Mouse (Mus musculus) WW6 (cell line): ENCODE results near the gene Olfr134.
"Not testable (repeated sequence)": the region's sequence is repeated elsewhere in the genome, so short reads cannot be mapped to it uniquely, and the experiment has no call there.

Experiments used
- DNase-seq: peaks from one replicate; pipeline ENCODE4 v3.0.0-alpha.2; 2013; ENCODE audit warnings: low read depth, low spot score

The Olfr134 gene

DNA sequence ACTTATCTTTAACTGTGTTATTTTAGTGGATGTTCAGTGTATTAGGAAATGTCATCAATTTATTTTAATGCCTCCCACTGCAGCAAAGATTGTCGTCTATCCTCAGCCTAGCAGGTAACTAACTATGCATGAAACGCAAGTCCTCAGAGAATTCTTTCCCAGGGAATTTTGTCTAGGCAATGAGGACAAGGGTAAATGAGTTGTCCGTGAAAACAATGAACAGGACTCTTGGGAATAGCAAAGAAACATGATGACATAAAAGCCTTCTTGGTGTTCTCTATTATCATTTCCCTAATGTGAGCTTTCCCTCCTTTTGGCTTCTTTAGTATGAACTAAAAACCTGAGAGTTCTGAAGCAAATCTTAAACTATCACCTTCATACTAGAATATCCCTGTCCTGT is at the start of gene Olfr134:
Gene Olfr134 (plus strand): TSS at position 301 of the 400 bp plus-strand sequence.
- DNase-seq: no peak

DNA sequence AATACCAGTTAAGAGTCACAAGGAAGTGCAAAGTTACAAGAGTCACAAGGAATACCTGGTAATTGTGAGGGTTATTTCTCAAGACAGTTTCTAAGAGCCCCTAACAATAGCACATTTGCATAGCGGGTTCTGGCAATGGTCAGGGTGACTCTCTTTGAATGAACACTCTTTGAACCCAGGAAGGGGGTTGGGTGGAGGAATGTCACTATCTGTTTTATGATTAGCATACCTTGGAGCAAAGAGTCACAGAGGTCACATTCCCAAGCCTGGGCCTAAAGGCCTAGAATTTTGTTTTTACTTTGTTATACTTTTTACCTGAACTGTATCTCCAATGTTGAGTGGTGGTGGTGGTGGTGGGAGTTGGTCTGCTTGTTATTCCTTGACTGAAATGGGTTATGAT is 47.0 kb upstream of the Olfr134 start:
- DNase-seq: not testable (repeated sequence)

DNA sequence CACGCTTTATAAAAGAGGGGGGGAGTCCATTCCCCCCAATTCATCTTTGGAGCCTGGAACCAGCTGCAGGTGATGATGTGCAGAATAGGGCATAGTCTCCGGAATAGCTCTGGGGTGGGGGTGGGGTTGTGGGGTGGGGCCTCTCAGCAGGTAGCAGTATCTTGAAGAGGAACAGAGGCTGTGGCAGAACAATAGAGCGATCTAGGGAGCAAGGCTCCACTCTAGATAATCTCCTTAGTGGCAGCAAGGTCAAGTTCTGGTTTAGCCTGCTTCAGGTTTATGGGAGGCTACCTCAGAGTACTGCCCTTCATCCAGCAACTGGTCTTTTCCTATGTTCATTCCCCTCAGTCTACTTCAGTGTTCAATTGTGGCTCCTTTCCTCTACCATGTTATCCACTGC is 45.8 kb upstream of the Olfr134 start:
- not testable (repeated sequence) for DNase-seq

DNA sequence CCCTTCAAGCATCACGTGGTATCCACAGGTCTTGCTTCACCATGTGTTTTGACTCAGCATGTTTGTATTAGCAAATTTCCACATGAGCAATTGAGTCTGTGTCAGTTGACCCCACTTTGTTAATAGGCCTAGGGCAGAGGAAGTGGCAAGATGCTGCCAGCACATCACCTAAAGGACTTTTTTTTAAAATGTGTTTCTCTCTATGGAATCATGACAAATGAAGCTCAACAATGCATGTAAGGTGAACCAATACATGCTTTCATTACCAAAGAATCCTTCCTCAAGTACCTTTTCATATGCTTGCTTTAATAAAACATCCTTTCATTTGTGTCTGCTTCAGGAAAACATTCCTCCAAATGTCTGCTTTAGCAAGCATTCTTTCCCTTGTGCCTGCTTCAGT is 36.8 kb upstream of the Olfr134 start, which contains the start of gene Olfr132:
Gene Olfr132 (minus strand): TSS at position 101 of the 400 bp plus-strand sequence.
- DNase-seq: no peak

DNA sequence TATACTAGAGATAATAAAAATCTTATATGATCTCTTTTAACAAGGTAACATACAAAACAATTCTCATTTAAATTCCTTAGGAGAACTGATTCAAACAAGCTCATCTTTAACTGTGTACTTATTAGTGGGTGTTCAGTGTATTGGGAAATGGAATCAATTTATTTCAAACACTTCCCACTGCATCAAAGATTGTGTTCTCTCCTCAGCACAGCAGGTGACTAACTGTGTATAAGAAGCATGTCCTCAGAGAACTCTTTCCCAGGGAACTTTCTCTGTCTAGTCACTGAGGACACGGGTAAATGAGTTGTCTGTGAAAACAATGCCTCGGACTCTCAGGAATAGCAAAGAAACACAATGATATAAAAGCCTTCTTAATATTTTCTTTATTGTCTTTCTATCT is 26.2 kb upstream of the Olfr134 start, which contains the start of gene Olfr133:
Gene Olfr133 (plus strand): TSS at position 301 of the 400 bp plus-strand sequence.
- no peak for DNase-seq

DNA sequence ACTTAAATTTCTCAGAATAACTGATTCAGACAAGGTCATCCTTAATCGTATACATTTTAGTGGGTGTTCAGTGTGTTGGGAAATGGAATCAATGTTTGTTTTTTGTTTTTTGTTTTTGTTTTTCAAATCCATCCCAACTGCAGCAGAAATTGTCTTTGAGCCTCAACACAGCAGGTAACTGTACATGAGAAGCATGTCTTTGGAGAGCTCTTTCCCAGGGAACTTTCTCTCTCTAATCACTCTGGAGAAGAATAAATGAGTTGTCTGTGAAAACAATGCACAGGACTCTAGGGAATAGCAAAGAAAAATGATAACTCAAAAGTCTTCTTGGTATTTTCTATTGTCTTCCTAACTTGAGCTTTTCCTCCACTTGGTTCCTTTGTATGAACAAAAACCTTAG is 32.8 kb downstream of the Olfr134 start, which contains the start of gene Olfr135:
Gene Olfr135 (plus strand): TSS at position 301 of the 400 bp plus-strand sequence.
- DNase-seq: no peak
